Mouse (Mus musculus): ENCODE measurements around the gene Rpn2. TPM values are rescaled to one million over a fixed set of nuclear protein-coding genes. Genes with fewer than 3 reads are reported as not detected.

The Rpn2 gene
- polyA plus RNA-seq, 1 experiment from 2014 or later = 174 TPM

DNA sequence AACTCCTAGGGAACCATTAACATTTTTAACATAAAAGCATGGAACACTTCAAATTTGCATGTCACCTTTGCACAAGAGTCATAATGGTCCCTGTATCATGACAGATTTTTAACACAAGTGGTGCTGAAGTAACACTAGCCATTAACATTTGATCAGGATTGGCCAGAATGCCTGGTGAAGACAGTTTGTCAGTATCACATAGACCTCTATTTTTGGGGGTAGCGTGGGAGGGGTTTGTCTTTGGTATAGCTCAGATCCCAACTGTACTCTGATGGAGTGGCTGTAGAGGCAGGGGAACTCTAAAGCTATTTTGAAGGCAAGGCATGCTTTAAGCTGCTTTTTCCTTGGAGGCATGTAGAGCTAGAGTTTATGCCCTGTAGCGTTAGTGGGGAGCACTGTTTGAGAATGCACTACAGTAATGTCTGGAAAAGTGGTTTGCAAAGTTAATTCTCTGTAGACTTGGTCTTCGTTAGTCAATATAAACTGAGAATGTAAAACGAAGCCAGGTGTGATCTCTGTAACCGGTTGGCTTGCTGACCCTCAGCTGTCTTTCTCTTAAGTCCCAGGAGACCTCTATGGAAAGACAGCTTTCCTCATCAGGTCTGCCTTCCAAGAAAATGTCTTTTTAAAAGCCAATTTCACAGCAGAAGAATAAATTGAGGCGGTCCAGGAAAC, 32.3 kb downstream of the Rpn2 start:
- Histone ChIP-seq H3K27ac (no peak overlapping the region), H3K4me1 (replicated peaks) (no peaks in the 10 kb centered on the region), H3K9ac (no peak overlapping the region), H3K36me3 (peaks cover 99% of the 10 kb centered on the region), H3K4me2 (no peak overlapping the region), H3K27me3 (no peaks in the 10 kb centered on the region), H3K4me3 (replicated peaks) (no peak overlapping the region), H3K9me3 (replicated peaks) (no peaks in the 10 kb centered on the region)
- 83% methylated on average over 6 of the region's 6 CpGs for WGBS (ENCODE audit: insufficient replicate concordance)
- DNase-seq (no peak), ATAC-seq (ENCODE audit: low read depth) (no peak)

DNA sequence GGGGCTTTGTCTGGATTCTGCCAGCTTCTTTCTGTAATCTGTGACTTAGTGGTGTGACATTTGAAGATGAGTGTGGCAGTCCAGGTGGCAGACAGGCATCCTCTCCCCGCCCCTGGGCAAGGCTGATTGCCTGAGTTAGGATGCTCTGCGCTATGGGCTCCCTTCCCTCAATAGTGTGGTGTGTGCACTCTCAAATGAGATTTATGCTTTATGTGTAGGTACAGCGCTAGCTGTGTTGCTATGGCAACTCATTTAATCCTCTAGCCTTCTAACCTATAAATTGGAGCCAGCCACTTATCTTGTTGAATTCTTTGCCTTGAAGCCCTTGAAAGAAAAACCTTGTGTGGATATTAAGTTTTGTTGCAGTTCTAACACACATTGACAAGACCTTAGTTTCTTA, 34.9 kb downstream of the Rpn2 start:
- DNase-seq = no peak
- H3K4me3 ChIP-seq (replicated peaks) = no peak overlapping the region
- no peaks in the 10 kb centered on the region for H3K27me3 ChIP-seq
- H3K36me3 ChIP-seq = peaks cover 99% of the 10 kb centered on the region
- no peaks in the 10 kb centered on the region for H3K9me3 ChIP-seq (replicated peaks)
- no peaks in the 10 kb centered on the region for H3K4me1 ChIP-seq (replicated peaks)
- WGBS (ENCODE audit: insufficient replicate concordance) = 85% methylated on average over 3 of the region's 3 CpGs
- H3K4me2 ChIP-seq = no peak overlapping the region
- H3K27ac ChIP-seq = no peak overlapping the region
- no peak overlapping the region for H3K9ac ChIP-seq
- ATAC-seq (ENCODE audit: low read depth) = no peak

DNA sequence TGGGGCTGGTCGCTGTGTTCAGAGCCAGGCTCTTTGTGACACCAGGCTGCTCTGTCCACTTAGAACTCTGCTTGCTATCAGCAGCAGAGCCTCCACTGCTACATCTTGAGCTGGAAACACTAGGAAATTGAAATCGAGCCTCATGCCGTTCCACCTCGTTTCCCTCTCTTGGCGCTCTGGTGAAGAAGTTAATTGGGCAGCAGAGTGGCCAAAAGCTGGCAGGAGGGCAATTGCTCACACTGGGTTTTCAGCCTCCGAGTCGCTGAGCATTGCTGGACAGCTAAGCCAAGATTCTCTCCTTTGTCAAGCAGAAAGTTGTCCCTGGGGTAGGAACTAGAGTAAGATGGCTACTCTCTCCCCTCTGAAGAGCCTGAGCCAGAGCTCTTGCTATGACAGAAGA, 35.5 kb downstream of the Rpn2 start:
- WGBS (ENCODE audit: insufficient replicate concordance) = 86% methylated on average over 7 of the region's 7 CpGs
- no peak overlapping the region for H3K9ac ChIP-seq
- no peaks in the 10 kb centered on the region for H3K4me1 ChIP-seq (replicated peaks)
- H3K4me3 ChIP-seq (replicated peaks) = no peak overlapping the region
- H3K4me2 ChIP-seq = no peak overlapping the region
- no peak for DNase-seq
- ATAC-seq (ENCODE audit: low read depth) = no peak
- H3K36me3 ChIP-seq = peaks cover 95% of the 10 kb centered on the region
- H3K9me3 ChIP-seq (replicated peaks) = no peaks in the 10 kb centered on the region
- no peaks in the 10 kb centered on the region for H3K27me3 ChIP-seq
- H3K27ac ChIP-seq = no peak overlapping the region

DNA sequence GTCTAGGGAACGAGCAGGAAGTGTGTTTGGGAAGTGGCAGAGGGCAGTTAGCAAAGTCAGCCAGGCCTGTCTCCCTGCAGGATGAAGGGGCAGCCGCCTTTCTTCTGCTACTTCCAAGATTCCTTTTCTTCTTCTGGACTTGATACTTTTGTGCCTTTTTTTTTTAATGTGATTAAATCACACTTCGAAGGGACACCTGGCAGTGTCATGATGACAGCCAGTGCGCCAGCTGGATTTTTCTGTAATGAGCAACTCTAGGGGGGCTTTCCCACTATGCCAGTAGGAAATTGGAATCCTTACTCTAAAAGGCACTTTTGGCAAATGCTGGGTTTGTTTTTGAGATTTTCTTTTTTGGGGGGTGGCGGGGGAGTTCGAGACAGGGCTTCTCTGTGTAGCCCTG, 36.7 kb downstream of the Rpn2 start:
- WGBS (ENCODE audit: insufficient replicate concordance) = 89% methylated on average over 6 of the region's 6 CpGs
- H3K27ac ChIP-seq = no peak overlapping the region
- no peaks in the 10 kb centered on the region for H3K9me3 ChIP-seq (replicated peaks)
- ATAC-seq (ENCODE audit: low read depth) (no peak), DNase-seq (no peak)
- no peak overlapping the region for H3K4me3 ChIP-seq (replicated peaks)
- H3K27me3 ChIP-seq = no peaks in the 10 kb centered on the region
- no peaks in the 10 kb centered on the region for H3K4me1 ChIP-seq (replicated peaks)
- peaks cover 92% of the 10 kb centered on the region for H3K36me3 ChIP-seq
- H3K4me2 ChIP-seq = no peak overlapping the region
- no peak overlapping the region for H3K9ac ChIP-seq

DNA sequence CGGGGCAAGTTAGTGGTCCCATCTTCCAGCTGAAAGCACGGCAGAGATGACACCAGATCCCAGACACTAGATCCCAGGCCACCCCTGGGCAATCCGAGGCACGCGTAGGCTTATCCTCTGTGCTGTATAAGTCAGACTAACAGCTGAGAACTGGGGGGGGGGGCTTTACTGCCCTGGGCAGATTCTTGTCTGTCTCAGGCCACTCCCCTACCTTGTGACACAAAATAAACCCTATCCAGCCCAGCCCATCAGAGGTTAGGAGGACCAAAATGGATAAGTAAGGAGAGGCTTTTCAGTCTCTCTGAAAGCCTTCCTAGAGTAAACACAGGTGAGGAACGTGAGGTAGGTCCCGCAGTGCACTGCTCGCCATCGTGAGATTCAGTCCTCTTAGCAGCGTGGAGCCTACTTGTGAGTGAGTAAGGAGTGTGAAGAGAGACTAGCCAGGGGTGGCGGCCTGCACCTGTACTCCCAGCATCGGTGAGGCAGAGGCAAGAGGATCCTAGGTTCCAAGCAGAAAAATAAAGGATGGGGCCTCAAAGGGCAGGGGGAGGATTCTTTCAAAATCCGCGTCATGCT, 37.6 kb downstream of the Rpn2 start:
- ATAC-seq (ENCODE audit: low read depth) (no peak), DNase-seq (no peak)
- no peak overlapping the region for H3K4me3 ChIP-seq (replicated peaks)
- no peak overlapping the region for H3K9ac ChIP-seq
- WGBS (ENCODE audit: insufficient replicate concordance) = 87% methylated on average over 14 of the region's 14 CpGs
- no peak overlapping the region for H3K27ac ChIP-seq
- H3K4me2 ChIP-seq = no peak overlapping the region
- no peaks in the 10 kb centered on the region for H3K9me3 ChIP-seq (replicated peaks)
- H3K36me3 ChIP-seq = peaks cover 92% of the 10 kb centered on the region
- no peaks in the 10 kb centered on the region for H3K4me1 ChIP-seq (replicated peaks)
- no peaks in the 10 kb centered on the region for H3K27me3 ChIP-seq

DNA sequence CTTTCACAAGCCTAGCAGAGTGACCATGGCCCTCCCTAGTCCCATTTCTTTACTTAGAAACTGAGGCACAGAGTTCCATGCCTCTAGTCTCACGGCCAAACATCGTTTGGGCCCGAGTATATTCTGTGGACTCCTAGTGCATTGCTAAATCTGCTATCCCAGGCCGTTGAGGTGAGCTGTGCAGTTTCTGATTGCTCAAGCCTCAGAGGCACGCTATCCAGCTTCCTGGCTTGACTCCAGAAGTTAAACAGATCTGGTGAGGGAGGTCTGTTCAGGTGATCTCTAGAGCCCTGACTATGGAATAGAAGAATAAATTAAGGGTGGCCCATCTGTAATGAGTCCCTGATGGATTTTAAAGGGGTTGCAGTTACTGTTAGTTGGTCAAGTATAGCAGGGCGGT, 38.4 kb downstream of the Rpn2 start:
- H3K9me3 ChIP-seq (replicated peaks) = no peaks in the 10 kb centered on the region
- no peak overlapping the region for H3K4me2 ChIP-seq
- 88% methylated on average over 6 of the region's 6 CpGs for WGBS (ENCODE audit: insufficient replicate concordance)
- ATAC-seq (ENCODE audit: low read depth) (no peak), DNase-seq (no peak)
- no peak overlapping the region for H3K27ac ChIP-seq
- H3K36me3 ChIP-seq = peaks cover 92% of the 10 kb centered on the region
- H3K4me3 ChIP-seq (replicated peaks) = no peak overlapping the region
- no peaks in the 10 kb centered on the region for H3K4me1 ChIP-seq (replicated peaks)
- no peak overlapping the region for H3K9ac ChIP-seq
- H3K27me3 ChIP-seq = no peaks in the 10 kb centered on the region

DNA sequence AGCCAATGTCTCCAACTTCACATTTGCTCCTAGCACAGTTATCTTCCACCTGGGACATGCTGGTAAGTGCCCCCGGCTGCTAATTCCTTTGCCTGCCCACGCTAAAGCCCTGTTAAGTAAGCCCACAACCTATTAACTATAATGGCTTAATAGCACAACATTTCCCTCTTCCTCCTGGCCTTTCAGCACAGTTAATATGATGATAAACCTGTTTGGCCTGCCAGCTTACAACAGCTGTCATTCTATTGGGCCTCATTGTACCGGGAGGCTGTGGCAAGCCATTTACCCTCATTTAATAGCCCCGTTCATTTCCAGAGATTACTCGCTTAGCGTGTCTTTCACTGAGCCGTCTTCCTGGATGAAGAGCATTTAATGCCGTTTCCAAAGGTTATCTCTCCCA, 41.3 kb downstream of the Rpn2 start:
- ATAC-seq (ENCODE audit: low read depth) = no peak
- H3K4me3 ChIP-seq (replicated peaks) = no peak overlapping the region
- no peak overlapping the region for H3K27ac ChIP-seq
- H3K9me3 ChIP-seq (replicated peaks) = no peaks in the 10 kb centered on the region
- H3K27me3 ChIP-seq = no peaks in the 10 kb centered on the region
- H3K36me3 ChIP-seq = peaks cover 92% of the 10 kb centered on the region
- no peak overlapping the region for H3K9ac ChIP-seq
- no peak for DNase-seq
- no peaks in the 10 kb centered on the region for H3K4me1 ChIP-seq (replicated peaks)
- WGBS (ENCODE audit: insufficient replicate concordance) = 88% methylated on average over 8 of the region's 8 CpGs
- no peak overlapping the region for H3K4me2 ChIP-seq

DNA sequence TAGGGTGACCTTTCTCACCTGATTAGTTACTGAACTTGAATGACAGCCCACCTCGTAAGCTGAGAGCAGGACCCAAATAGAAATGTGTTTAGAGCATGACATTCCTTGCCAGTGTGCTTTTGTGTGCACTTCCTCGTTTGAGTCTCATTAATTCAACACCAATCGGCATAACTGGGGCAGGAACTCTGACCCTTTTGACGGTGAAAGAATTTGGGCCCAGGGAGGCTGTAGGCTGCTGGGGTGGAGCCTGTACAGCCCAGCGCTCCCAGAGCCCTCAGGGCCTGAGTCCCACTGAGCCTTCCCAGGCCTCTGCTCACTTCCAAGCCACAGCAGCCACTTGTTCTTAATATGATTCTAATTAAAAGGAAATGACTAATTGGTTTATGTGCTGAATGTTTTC, 42.1 kb downstream of the Rpn2 start:
- no peak for DNase-seq
- H3K27ac ChIP-seq = no peak overlapping the region
- 79% methylated on average over 5 of the region's 5 CpGs for WGBS (ENCODE audit: insufficient replicate concordance)

DNA sequence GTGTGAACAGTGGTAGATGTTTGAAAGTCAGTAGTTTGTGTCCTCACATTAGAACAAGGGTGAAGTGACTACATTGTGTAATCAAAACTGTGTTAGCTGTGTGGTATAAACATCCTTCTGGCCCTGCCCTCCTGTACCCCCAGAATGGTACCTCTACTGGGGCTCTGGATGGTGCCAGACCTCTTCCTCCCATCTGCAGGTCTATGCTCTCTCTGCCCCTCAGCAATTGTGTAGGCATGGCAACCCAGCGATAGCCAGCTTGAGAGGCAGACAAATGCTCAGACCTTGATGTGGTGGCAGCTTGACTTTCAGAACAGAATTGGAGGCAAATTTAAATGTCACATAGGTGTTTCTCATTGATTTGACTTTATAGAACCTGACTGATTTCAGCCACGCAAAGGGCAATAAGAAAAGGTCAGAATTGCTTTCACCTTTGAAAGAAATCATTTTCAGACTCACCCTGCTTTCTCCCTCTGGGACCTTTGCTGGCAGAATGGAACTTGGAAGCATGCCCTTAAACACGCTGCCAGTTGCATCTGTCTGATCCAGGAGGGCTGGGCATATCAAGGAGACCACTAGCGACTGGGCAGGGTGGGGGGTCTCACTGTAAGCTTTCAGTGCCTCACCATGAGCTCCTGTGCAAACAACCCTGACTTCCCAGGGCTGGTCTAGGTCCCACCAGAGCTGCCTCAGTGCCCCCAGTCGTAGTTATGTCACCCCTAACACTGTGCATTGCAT, 43.4 kb downstream of the Rpn2 start:
- DNase-seq (no peak), ATAC-seq (ENCODE audit: low read depth) (no peak)
- Histone ChIP-seq H3K4me2 (no peak overlapping the region), H3K9ac (no peak overlapping the region), H3K27me3 (no peaks in the 10 kb centered on the region), H3K4me1 (replicated peaks) (no peaks in the 10 kb centered on the region), H3K4me3 (replicated peaks) (no peak overlapping the region), H3K36me3 (peaks cover 94% of the 10 kb centered on the region), H3K9me3 (replicated peaks) (no peaks in the 10 kb centered on the region), H3K27ac (no peak overlapping the region)
- WGBS (ENCODE audit: insufficient replicate concordance) = 88% methylated on average over 5 of the region's 5 CpGs

More for the DNA sequence above, 42.1 kb downstream of the Rpn2 start:
- Histone ChIP-seq H3K4me1 (replicated peaks) (no peaks in the 10 kb centered on the region), H3K4me2 (no peak overlapping the region), H3K9me3 (replicated peaks) (no peaks in the 10 kb centered on the region), H3K4me3 (replicated peaks) (no peak overlapping the region), H3K36me3 (peaks cover 92% of the 10 kb centered on the region), H3K9ac (no peak overlapping the region), H3K27me3 (no peaks in the 10 kb centered on the region)
- ATAC-seq (ENCODE audit: low read depth) = no peak

DNA sequence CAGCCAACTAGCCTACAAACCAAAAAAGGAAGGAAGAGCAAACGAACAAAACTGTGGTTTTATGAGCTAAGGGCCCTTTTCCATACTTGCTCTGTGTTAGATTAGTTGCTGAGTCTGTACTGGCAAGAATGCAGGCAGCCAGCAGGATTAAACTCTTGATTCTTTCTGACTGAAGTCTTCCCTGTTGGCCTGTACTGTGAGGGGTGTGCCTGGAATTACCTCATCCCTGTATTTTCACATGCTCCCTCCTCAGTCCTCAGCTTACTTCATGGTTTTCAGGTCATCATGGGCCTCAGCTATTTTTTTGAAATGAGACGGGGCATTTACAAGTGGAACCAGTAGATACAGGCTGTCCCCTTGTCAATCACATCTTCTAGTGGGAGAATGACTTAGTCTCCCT, 46.4 kb downstream of the Rpn2 start:
- Histone ChIP-seq H3K4me1 (replicated peaks) (no peaks in the 10 kb centered on the region), H3K27me3 (no peaks in the 10 kb centered on the region), H3K4me3 (replicated peaks) (no peak overlapping the region), H3K9ac (no peak overlapping the region), H3K9me3 (replicated peaks) (no peaks in the 10 kb centered on the region), H3K36me3 (peaks cover 91% of the 10 kb centered on the region), H3K27ac (no peak overlapping the region), H3K4me2 (no peak overlapping the region)
- DNase-seq = no peak
- WGBS (ENCODE audit: insufficient replicate concordance) = 44% methylated on average over 2 of the region's 2 CpGs
- no peak for ATAC-seq (ENCODE audit: low read depth)

DNA sequence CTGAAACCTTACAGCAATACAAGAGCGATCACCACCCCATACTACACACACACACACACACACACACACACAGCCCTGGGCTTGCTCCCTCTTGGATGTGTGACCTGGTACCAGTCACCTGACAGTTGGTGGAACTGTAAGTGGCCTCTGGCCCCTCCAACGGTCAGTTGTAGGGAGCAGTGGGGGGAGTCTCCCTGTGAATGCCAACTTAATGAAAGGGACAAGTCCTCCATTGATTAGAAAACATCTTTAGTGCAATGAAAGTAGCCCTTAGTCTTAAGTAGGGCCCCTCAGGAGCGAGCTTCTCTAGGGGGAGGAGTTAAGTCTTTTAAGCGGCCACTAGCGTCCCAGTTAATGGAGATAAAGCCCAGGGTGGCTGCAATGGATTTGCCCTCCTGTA, 49.3 kb downstream of the Rpn2 start:
- no peak for DNase-seq
- H3K36me3 ChIP-seq = peaks cover 62% of the 10 kb centered on the region
- 51% methylated on average over 5 of the region's 5 CpGs for WGBS (ENCODE audit: insufficient replicate concordance)
- H3K4me1 ChIP-seq (replicated peaks) = no peaks in the 10 kb centered on the region
- no peaks in the 10 kb centered on the region for H3K27me3 ChIP-seq
- no peak overlapping the region for H3K4me2 ChIP-seq
- no peak overlapping the region for H3K9ac ChIP-seq
- no peak overlapping the region for H3K4me3 ChIP-seq (replicated peaks)
- H3K27ac ChIP-seq = no peak overlapping the region
- no peaks in the 10 kb centered on the region for H3K9me3 ChIP-seq (replicated peaks)
- no peak for ATAC-seq (ENCODE audit: low read depth)

DNA sequence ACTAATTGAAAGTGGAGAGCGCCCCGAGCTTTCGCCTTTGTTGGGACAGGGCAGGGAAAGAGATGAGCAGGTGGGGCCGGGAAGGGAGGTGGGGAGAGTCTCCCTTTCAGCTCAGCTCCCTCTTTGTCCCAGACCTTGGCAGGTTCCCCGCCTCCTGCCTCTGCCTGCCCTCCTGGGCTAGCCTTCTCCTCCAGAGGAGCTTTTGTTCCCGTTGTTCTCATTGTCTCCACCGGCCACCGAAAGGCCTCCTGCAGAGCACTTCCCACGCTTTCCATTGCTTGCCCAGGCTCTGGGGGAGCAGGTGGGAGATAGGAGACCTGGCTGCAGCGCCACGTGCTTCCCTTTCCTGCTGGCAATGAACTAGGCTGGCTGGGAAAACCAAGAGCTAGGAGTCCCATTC, 49.8 kb downstream of the Rpn2 start:
- WGBS (ENCODE audit: insufficient replicate concordance) = 70% methylated on average over 11 of the region's 11 CpGs
- Histone ChIP-seq H3K9me3 (replicated peaks) (no peaks in the 10 kb centered on the region), H3K4me1 (replicated peaks) (no peaks in the 10 kb centered on the region), H3K9ac (no peak overlapping the region), H3K4me3 (replicated peaks) (no peak overlapping the region), H3K36me3 (peaks cover 57% of the 10 kb centered on the region), H3K27ac (no peak overlapping the region), H3K27me3 (no peaks in the 10 kb centered on the region), H3K4me2 (no peak overlapping the region)
- DNase-seq (no peak), ATAC-seq (ENCODE audit: low read depth) (no peak)
